Mouse (Mus musculus): ENCODE results near the gene Larp4b. TPM values are rescaled to one million over a fixed set of nuclear protein-coding genes. Genes with fewer than 3 reads are reported as not detected.

Gene Larp4b
- total RNA-seq, 1 experiment from 2014 or later, result 51.9 TPM

GRCm38 (mm10) chr13:9162888-9163287, 69.2 kb downstream of the Larp4b start:
- no peak for ATAC-seq (replicated peaks; ENCODE audit: insufficient number of reproducible peaks, low FRiP score, low TSS enrichment, poor library complexity, severe bottlenecking)

- ATAC-seq (replicated peaks; ENCODE audit: insufficient number of reproducible peaks, low FRiP score, low TSS enrichment, poor library complexity, severe bottlenecking), result no peak
Observed at GRCm38 (mm10) chr13:9167842-9168241, 74.2 kb downstream of the Larp4b start.

GRCm38 (mm10) chr13:9169616-9170015, 75.9 kb downstream of the Larp4b start:
- no peak for ATAC-seq (replicated peaks; ENCODE audit: insufficient number of reproducible peaks, low FRiP score, low TSS enrichment, poor library complexity, severe bottlenecking)

GRCm38 (mm10) chr13:9170726-9171125, 77.0 kb downstream of the Larp4b start:
- no peak for ATAC-seq (replicated peaks; ENCODE audit: insufficient number of reproducible peaks, low FRiP score, low TSS enrichment, poor library complexity, severe bottlenecking)

- peak; percentile 54 for ATAC-seq (replicated peaks; ENCODE audit: insufficient number of reproducible peaks, low FRiP score, low TSS enrichment, poor library complexity, severe bottlenecking)
Observed at GRCm38 (mm10) chr13:9173414-9173813, 79.7 kb downstream of the Larp4b start.

GRCm38 (mm10) chr13:9175171-9175570, 81.5 kb downstream of the Larp4b start:
- no peak for ATAC-seq (replicated peaks; ENCODE audit: insufficient number of reproducible peaks, low FRiP score, low TSS enrichment, poor library complexity, severe bottlenecking)

- no peak for ATAC-seq (replicated peaks; ENCODE audit: insufficient number of reproducible peaks, low FRiP score, low TSS enrichment, poor library complexity, severe bottlenecking)
Observed at GRCm38 (mm10) chr13:9178270-9178669, 84.6 kb downstream of the Larp4b start.

- no peak for ATAC-seq (replicated peaks; ENCODE audit: insufficient number of reproducible peaks, low FRiP score, low TSS enrichment, poor library complexity, severe bottlenecking)
Observed at GRCm38 (mm10) chr13:9178718-9179117, 85.0 kb downstream of the Larp4b start.

- ATAC-seq (replicated peaks; ENCODE audit: insufficient number of reproducible peaks, low FRiP score, low TSS enrichment, poor library complexity, severe bottlenecking), result 0 out of 2 replicates have a peak, but pooled peaks have one; percentile 32
Observed at GRCm38 (mm10) chr13:9180221-9180620, 86.5 kb downstream of the Larp4b start.

- ATAC-seq (replicated peaks; ENCODE audit: insufficient number of reproducible peaks, low FRiP score, low TSS enrichment, poor library complexity, severe bottlenecking), result no peak
Observed at GRCm38 (mm10) chr13:9181106-9181505, 87.4 kb downstream of the Larp4b start.

GRCm38 (mm10) chr13:9181666-9182264, 88.1 kb downstream of the Larp4b start:
- ATAC-seq (replicated peaks; ENCODE audit: insufficient number of reproducible peaks, low FRiP score, low TSS enrichment, poor library complexity, severe bottlenecking), result 0 out of 2 replicates have a peak, but pooled peaks have one; percentile 46

- no peak for ATAC-seq (replicated peaks; ENCODE audit: insufficient number of reproducible peaks, low FRiP score, low TSS enrichment, poor library complexity, severe bottlenecking)
Observed at GRCm38 (mm10) chr13:9184281-9184680, 90.6 kb downstream of the Larp4b start.

GRCm38 (mm10) chr13:9184716-9185115, 91.0 kb downstream of the Larp4b start:
- no peak for ATAC-seq (replicated peaks; ENCODE audit: insufficient number of reproducible peaks, low FRiP score, low TSS enrichment, poor library complexity, severe bottlenecking)

GRCm38 (mm10) chr13:9187156-9187555, 93.5 kb downstream of the Larp4b start:
- no peak for ATAC-seq (replicated peaks; ENCODE audit: insufficient number of reproducible peaks, low FRiP score, low TSS enrichment, poor library complexity, severe bottlenecking)

- no peak for ATAC-seq (replicated peaks; ENCODE audit: insufficient number of reproducible peaks, low FRiP score, low TSS enrichment, poor library complexity, severe bottlenecking)
Observed at GRCm38 (mm10) chr13:9187566-9188530, 94.2 kb downstream of the Larp4b start.

GRCm38 (mm10) chr13:9189481-9189880, 95.8 kb downstream of the Larp4b start:
- no peak for ATAC-seq (replicated peaks; ENCODE audit: insufficient number of reproducible peaks, low FRiP score, low TSS enrichment, poor library complexity, severe bottlenecking)

- ATAC-seq (replicated peaks; ENCODE audit: insufficient number of reproducible peaks, low FRiP score, low TSS enrichment, poor library complexity, severe bottlenecking), result no peak
Observed at GRCm38 (mm10) chr13:9191172-9192140, 97.8 kb downstream of the Larp4b start.

GRCm38 (mm10) chr13:9192797-9193330, 99.2 kb downstream of the Larp4b start:
- ATAC-seq (replicated peaks; ENCODE audit: insufficient number of reproducible peaks, low FRiP score, low TSS enrichment, poor library complexity, severe bottlenecking), result no peak

All from monocyte, adult 5-6 weeks (primary cell).